In genomic region chr5:73279190-73279589, GRCm38 (mm10) we compare ENCODE assay signal across 13 mouse cellular contexts. TPM values are rescaled to one million over a fixed set of nuclear protein-coding genes. Genes with fewer than 3 reads are reported as not detected.
DNase-seq lines count a peak whose midpoint lies in the region; ATAC-seq and TF ChIP-seq lines count a peak whose summit lies in the region.
"Had no signal": no experiment of that assay in that cellular context is flagged by ENCODE, and none has a peak within 500 bp of the region (broad histone marks: within the 10 kb centered on the region; RNA-seq: fewer than 3 reads in every experiment).

No protein-coding gene starts in this region.

- TF ChIP-seq CTCF in layer of hippocampus, adult 2 months (conservative IDR thresholded peaks at IDR 0.05): no peak
- no peak for TF ChIP-seq CTCF in cortical plate, adult 2 months (IDR thresholded peaks at IDR 0.05; ENCODE audit: extremely low read depth, insufficient read depth, low read length)
- no peak for TF ChIP-seq CTCF in heart, postnatal 0 days (IDR thresholded peaks at IDR 0.05; ENCODE audit: low read depth)

- WGBS in heart, embryonic 14.5 days: 42% methylated on average over 10 of the region's 10 CpGs
- WGBS in heart, postnatal 0 days: 49% methylated on average over 10 of the region's 10 CpGs
- 76% methylated on average over 10 of the region's 10 CpGs for WGBS in forebrain, embryonic 12.5 days

- no peaks in the 10 kb centered on the region for H3K9me3 ChIP-seq in heart, embryonic 14.5 days (ENCODE audit: control insufficient read depth, low read length)
- H3K9me3 ChIP-seq in heart, postnatal 0 days (replicated peaks; ENCODE audit: control insufficient read depth, low read length): no peaks in the 10 kb centered on the region
- no peaks in the 10 kb centered on the region for H3K9me3 ChIP-seq in forebrain, embryonic 12.5 days

- peaks cover 9 to 23% of the 10 kb centered on the region in 2 experiments for H3K4me1 ChIP-seq in heart, embryonic 14.5 days (ENCODE audit: control insufficient read depth in 2 of 2, insufficient read depth in 2 of 2, low read length in 2 of 2)
- H3K4me1 ChIP-seq in cortical plate, adult 2 months (ENCODE audit: control insufficient read depth, insufficient read depth, low read length): 0 out of 2 replicates have a peak, but pooled peaks cover 2% of the 10 kb centered on the region
- H3K4me1 ChIP-seq in heart, postnatal 0 days (ENCODE audit: control insufficient read depth, insufficient read depth): 0 out of 2 replicates have a peak, but pooled peaks cover 4% of the 10 kb centered on the region
- peaks cover 7% of the 10 kb centered on the region for H3K4me1 ChIP-seq in forebrain, embryonic 12.5 days

- no peak for DNase-seq in heart, adult 9 months (ENCODE audit: low spot score in 2 of 2)
- DNase-seq in layer of hippocampus, adult 2 months (ENCODE audit: low spot score in 2 of 2): no peak
- DNase-seq in layer of hippocampus, postnatal 25 days (ENCODE audit: extremely low spot score in 1 of 2, low spot score in 1 of 2): no peak
- DNase-seq in heart, postnatal 0 days (ENCODE audit: low spot score): no peak
- DNase-seq in adrenal gland, adult 8-10 months: no peak
- DNase-seq: adrenal gland, postnatal 10 days; thymus, postnatal 14 days had no signal

- no peak for ATAC-seq in heart, embryonic 14.5 days (ENCODE audit: insufficient number of reproducible peaks, insufficient read depth, low FRiP score, low read depth)
- no peak for ATAC-seq in heart, postnatal 0 days (ENCODE audit: insufficient read depth, low read depth)
- no peak for ATAC-seq in forebrain, embryonic 12.5 days (ENCODE audit: low FRiP score)
- ATAC-seq: CD4-positive, CD25-positive, alpha-beta regulatory T cell, adult 4 months; forebrain, embryonic 16.5 days; Patski had no signal

- TF ChIP-seq POLR2A in cortical plate, adult 2 months (IDR thresholded peaks at IDR 0.05; ENCODE audit: extremely low read depth, insufficient read depth, low read length): no peak

- H3K4me2 ChIP-seq in heart, embryonic 14.5 days (ENCODE audit: low read length): peak overlapping the region; percentile 28; the same call in 1 of the 2 replicates
- H3K4me2 ChIP-seq in heart, postnatal 0 days (ENCODE audit: low read depth, low read length): peak overlapping the region; percentile 19; the same call in 1 of the 2 replicates
- no peak overlapping the region for H3K4me2 ChIP-seq in forebrain, embryonic 12.5 days

- H3K36me3 ChIP-seq in heart, embryonic 14.5 days (ENCODE audit: control insufficient read depth, insufficient read depth, low read length): no peaks in the 10 kb centered on the region
- H3K36me3 ChIP-seq in heart, postnatal 0 days (replicated peaks; ENCODE audit: control insufficient read depth, insufficient read depth, low read length): no peaks in the 10 kb centered on the region
- H3K36me3 ChIP-seq in forebrain, embryonic 12.5 days (replicated peaks): no peaks in the 10 kb centered on the region

- 0 out of 2 replicates have a peak overlapping the region, but pooled peaks have one; percentile 31 for H3K9ac ChIP-seq in heart, embryonic 14.5 days (ENCODE audit: low read length)
- H3K9ac ChIP-seq in heart, postnatal 0 days (replicated peaks; ENCODE audit: low read depth, low read length): no peak overlapping the region
- no peak overlapping the region for H3K9ac ChIP-seq in forebrain, embryonic 12.5 days

- peak overlapping the region; percentile 76 for H3K27ac ChIP-seq in heart, embryonic 14.5 days (replicated peaks in 1 of 2; ENCODE audit: control insufficient read depth in 1 of 2, insufficient read depth in 1 of 2, low read depth in 2 of 2, low read length in 2 of 2)
- H3K27ac ChIP-seq in layer of hippocampus, adult 2 months: 0 out of 2 replicates have a peak overlapping the region, but pooled peaks have one; percentile 33
- peak overlapping the region; percentile 54; the same call in 1 of the 2 replicates for H3K27ac ChIP-seq in cortical plate, adult 2 months (ENCODE audit: insufficient read depth, low read length)
- peak overlapping the region; percentile 80 for H3K27ac ChIP-seq in heart, postnatal 0 days (ENCODE audit: low read depth)
- no peak overlapping the region for H3K27ac ChIP-seq in forebrain, embryonic 12.5 days

- H3K27me3 ChIP-seq in heart, embryonic 14.5 days (ENCODE audit: control insufficient read depth, insufficient read depth, low read length): no peaks in the 10 kb centered on the region
- no peaks in the 10 kb centered on the region for H3K27me3 ChIP-seq in heart, postnatal 0 days (ENCODE audit: control insufficient read depth, insufficient read depth, low read length)
- H3K27me3 ChIP-seq in forebrain, embryonic 12.5 days: no peaks in the 10 kb centered on the region
- H3K27me3 ChIP-seq: Patski had no signal

- TF ChIP-seq EP300 in heart, postnatal 0 days (IDR thresholded peaks at IDR 0.05; ENCODE audit: low read depth): no peak

- no peak overlapping the region for H3K4me3 ChIP-seq in heart, embryonic 14.5 days (ENCODE audit: control insufficient read depth in 1 of 2, insufficient read depth in 1 of 2, low read depth in 1 of 2, low read length in 2 of 2)
- no peak overlapping the region; the same call in 1 of the 2 replicates for H3K4me3 ChIP-seq in layer of hippocampus, adult 2 months
- H3K4me3 ChIP-seq in cortical plate, adult 2 months (ENCODE audit: insufficient read depth, low read length): no peak overlapping the region
- H3K4me3 ChIP-seq in heart, postnatal 0 days (ENCODE audit: low read depth, low read length): no peak overlapping the region
- H3K4me3 ChIP-seq in forebrain, embryonic 12.5 days (replicated peaks): no peak overlapping the region

RNA-seq across cellular contexts. Expression of gene Ociad1, which starts 13.4 kb away (rescaled TPM):
- 142 and 160 TPM in 2 replicates for polyA plus RNA-seq in heart, embryonic 14.5 days (2014; fragmentation: Nextera tagmentation; extraction: Ambion mirVana)
- 100 to 1,000 TPM; 463 to 472 TPM for total RNA-seq in layer of hippocampus, adult 2 months (2021)
- total RNA-seq in layer of hippocampus, postnatal 25 days (2021): 100 to 1,000 TPM; 454 to 476 TPM
- polyA plus RNA-seq in cortical plate, adult 2 months (2012; rRNA removed): 315 and 343 TPM in 2 replicates
- 131 and 139 TPM in 2 replicates for total RNA-seq in heart, postnatal 0 days (2014; rRNA removed; ENCODE audit: low replicate concordance)
- polyA plus RNA-seq in heart, postnatal 0 days (2015; fragmentation: Nextera tagmentation; extraction: Ambion mirVana): 265 TPM in 2 replicates
- polyA plus RNA-seq in forebrain, embryonic 12.5 days (2016; fragmentation: Nextera tagmentation; extraction: Ambion mirVana): 182 and 191 TPM in 2 replicates
- total RNA-seq in adrenal gland, adult 8-10 months (2022): 100 to 1,000 TPM; 234 to 288 (median 240) TPM

RNA-seq across cellular contexts. Expression of gene Fryl, which starts 22.8 kb away (rescaled TPM):
- 30.5 and 35.0 TPM in 2 replicates for polyA plus RNA-seq in heart, embryonic 14.5 days (2014; fragmentation: Nextera tagmentation; extraction: Ambion mirVana)
- total RNA-seq in layer of hippocampus, adult 2 months (2021): 10 to 100 TPM; 66.0 to 81.4 TPM
- total RNA-seq in layer of hippocampus, postnatal 25 days (2021): 10 to 100 TPM; 60.0 to 65.0 TPM
- polyA plus RNA-seq in cortical plate, adult 2 months (2012; rRNA removed): 46.5 and 50.3 TPM in 2 replicates
- 43.0 and 46.1 TPM in 2 replicates for total RNA-seq in heart, postnatal 0 days (2014; rRNA removed; ENCODE audit: low replicate concordance)
- 16.9 and 19.3 TPM in 2 replicates for polyA plus RNA-seq in heart, postnatal 0 days (2015; fragmentation: Nextera tagmentation; extraction: Ambion mirVana)
- 49.7 and 53.4 TPM in 2 replicates for polyA plus RNA-seq in forebrain, embryonic 12.5 days (2016; fragmentation: Nextera tagmentation; extraction: Ambion mirVana)
- 10 to 100 TPM; 39.3 to 67.3 (median 51.1) TPM for total RNA-seq in adrenal gland, adult 8-10 months (2022)
